ENCODE assay signal across 14 mouse cellular contexts in the genomic region with DNA sequence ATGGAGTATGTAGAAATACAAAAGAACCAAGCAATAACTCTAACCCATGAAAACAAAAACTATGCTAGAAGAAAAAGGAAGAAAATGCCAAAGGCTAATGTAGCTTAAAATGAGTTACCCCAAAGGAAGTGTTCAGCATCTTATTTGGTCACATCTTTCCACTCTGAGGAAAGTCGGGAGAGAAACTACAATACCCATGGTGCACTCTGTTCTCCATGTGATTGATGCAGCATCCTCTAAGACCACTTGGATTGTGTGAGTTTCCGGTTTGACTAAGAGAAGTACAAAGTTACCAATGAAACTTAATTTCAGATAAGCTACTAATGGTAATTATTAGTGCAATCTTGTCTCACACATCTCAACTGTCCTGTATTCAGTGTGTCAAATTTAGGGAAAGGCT.
"Had no signal": no experiment of that assay in that cellular context is flagged by ENCODE, and none has a peak within 500 bp of the region (broad histone marks: within the 10 kb centered on the region; RNA-seq: fewer than 3 reads in every experiment).

No protein-coding gene starts in this region.

- H3K27me3 ChIP-seq: neural tube, embryonic 13.5 days; stomach, embryonic 15.5 days had no signal

- H3K4me3 ChIP-seq: neural tube, embryonic 13.5 days; stomach, embryonic 15.5 days had no signal

- DNase-seq: right cerebral cortex, adult 18-20 months; right cerebral cortex, postnatal 14 days; right cerebral cortex, postnatal 25 days; right cerebral cortex, postnatal 4 days; spleen, adult 18-20 months; thymus, adult 18-20 months; thymus, adult 2 months; thymus, postnatal 14 days; thymus, postnatal 25 days; thymus, postnatal 36 days; thymus, postnatal 4 days had no signal

- H3K9me3 ChIP-seq: neural tube, embryonic 13.5 days; stomach, embryonic 15.5 days had no signal

- H3K27ac ChIP-seq: stomach, embryonic 15.5 days; stomach, postnatal 0 days had no signal

- H3K36me3 ChIP-seq: neural tube, embryonic 13.5 days; stomach, embryonic 15.5 days had no signal

- H3K9ac ChIP-seq: neural tube, embryonic 13.5 days; stomach, embryonic 15.5 days had no signal

- H3K4me2 ChIP-seq: neural tube, embryonic 13.5 days; stomach, embryonic 15.5 days had no signal

- H3K4me1 ChIP-seq: stomach, embryonic 15.5 days had no signal
